Mouse (Mus musculus): Measurements from ENCODE around the gene Cuedc2. TPM values are rescaled to one million over a fixed set of nuclear protein-coding genes. Genes with fewer than 3 reads are reported as not detected.

Gene Cuedc2
- polyA plus RNA-seq, 1 experiment from 2014 or later, result 183 TPM

- 84% methylated on average over 3 of the region's 3 CpGs for WGBS
- no peak for DNase-seq (ENCODE audit: low spot score)
- peaks cover 20% of the 10 kb centered on the region for H3K36me3 ChIP-seq
- H3K4me3 ChIP-seq, result no peak overlapping the region
- H3K4me1 ChIP-seq, result peaks cover 38% of the 10 kb centered on the region
- no peaks in the 10 kb centered on the region for H3K9me3 ChIP-seq (replicated peaks)
- no peak overlapping the region for H3K27ac ChIP-seq
- peaks cover 22% of the 10 kb centered on the region for H3K27me3 ChIP-seq (ENCODE audit: low read depth, poor library complexity, severe bottlenecking)
Observed at GRCm38 (mm10) chr19:46331936-46332335, 6.6 kb downstream of the Cuedc2 start.

- Histone ChIP-seq H3K9me3 (replicated peaks) (no peaks in the 10 kb centered on the region), H3K36me3 (peaks cover 20% of the 10 kb centered on the region), H3K4me1 (peaks cover 44% of the 10 kb centered on the region), H3K27me3 (ENCODE audit: low read depth, poor library complexity, severe bottlenecking) (peaks cover 28% of the 10 kb centered on the region), H3K27ac (no peak overlapping the region), H3K4me3 (no peak overlapping the region)
- WGBS, result 94% methylated on average over 14 of the region's 14 CpGs
- no peak for DNase-seq (ENCODE audit: low spot score)
Observed at GRCm38 (mm10) chr19:46331326-46331725, 7.2 kb downstream of the Cuedc2 start.

- peaks cover 44% of the 10 kb centered on the region for H3K4me1 ChIP-seq
- H3K27ac ChIP-seq, result no peak overlapping the region
- H3K9me3 ChIP-seq (replicated peaks), result no peaks in the 10 kb centered on the region
- H3K27me3 ChIP-seq (ENCODE audit: low read depth, poor library complexity, severe bottlenecking), result peaks cover 34% of the 10 kb centered on the region
- no peak overlapping the region for H3K4me3 ChIP-seq
- peaks cover 20% of the 10 kb centered on the region for H3K36me3 ChIP-seq
- DNase-seq (ENCODE audit: low spot score), result no peak
- 92% methylated on average over 12 of the region's 12 CpGs for WGBS
Observed at GRCm38 (mm10) chr19:46330696-46331095, 7.8 kb downstream of the Cuedc2 start.

- H3K27me3 ChIP-seq (ENCODE audit: low read depth, poor library complexity, severe bottlenecking), result peaks cover 41% of the 10 kb centered on the region
- 6% methylated on average over 16 of the region's 16 CpGs for WGBS
- no peak overlapping the region for H3K27ac ChIP-seq
- peak overlapping the region; percentile 69 for H3K4me3 ChIP-seq
- peaks cover 20% of the 10 kb centered on the region for H3K36me3 ChIP-seq
- peaks cover 44% of the 10 kb centered on the region for H3K4me1 ChIP-seq
- DNase-seq (ENCODE audit: low spot score), result peak; percentile 84
- H3K9me3 ChIP-seq (replicated peaks), result no peaks in the 10 kb centered on the region
Observed at GRCm38 (mm10) chr19:46329951-46330350, 8.6 kb downstream of the Cuedc2 start.

- H3K36me3 ChIP-seq, result peaks cover 20% of the 10 kb centered on the region
- no peak for DNase-seq (ENCODE audit: low spot score)
- H3K4me3 ChIP-seq, result peak overlapping the region; percentile 69
- 3% methylated on average over 54 of the region's 54 CpGs for WGBS
- H3K27me3 ChIP-seq (ENCODE audit: low read depth, poor library complexity, severe bottlenecking), result peaks cover 50% of the 10 kb centered on the region
- H3K4me1 ChIP-seq, result peaks cover 44% of the 10 kb centered on the region
- no peaks in the 10 kb centered on the region for H3K9me3 ChIP-seq (replicated peaks)
- peak overlapping the region; percentile 83 for H3K27ac ChIP-seq
Observed at GRCm38 (mm10) chr19:46329031-46329641, 9.4 kb downstream of the Cuedc2 start.

GRCm38 (mm10) chr19:46328081-46329030 lies 10.1 kb downstream of the Cuedc2 start, which contains the start of gene Fbxl15:
TSS of gene Fbxl15 (plus strand) at chr19:46328184.
- H3K4me1 ChIP-seq, result peaks cover 44% of the 10 kb centered on the region
- H3K36me3 ChIP-seq, result peaks cover 20% of the 10 kb centered on the region
- H3K4me3 ChIP-seq, result peak within 1 kb of the TSS; percentile 69
- peak; percentile 94 for DNase-seq (ENCODE audit: low spot score)
- peaks cover 57% of the 10 kb centered on the region for H3K27me3 ChIP-seq (ENCODE audit: low read depth, poor library complexity, severe bottlenecking)
- H3K9me3 ChIP-seq (replicated peaks), result no peaks in the 10 kb centered on the region
- WGBS, result under 1% methylated on average over 81 of the region's 81 CpGs
- H3K27ac ChIP-seq, result peak within 1 kb of the TSS; percentile 83

- H3K4me3 ChIP-seq, result peak overlapping the region; percentile 69
- 32% methylated on average over 14 of the region's 14 CpGs for WGBS
- peaks cover 40% of the 10 kb centered on the region for H3K4me1 ChIP-seq
- H3K36me3 ChIP-seq, result peaks cover 20% of the 10 kb centered on the region
- H3K9me3 ChIP-seq (replicated peaks), result no peaks in the 10 kb centered on the region
- peaks cover 65% of the 10 kb centered on the region for H3K27me3 ChIP-seq (ENCODE audit: low read depth, poor library complexity, severe bottlenecking)
- peak overlapping the region; percentile 83; the same call in 1 of the 2 replicates for H3K27ac ChIP-seq
- no peak for DNase-seq (ENCODE audit: low spot score)
Observed at GRCm38 (mm10) chr19:46327531-46328064, 10.9 kb downstream of the Cuedc2 start.

- H3K36me3 ChIP-seq, result peaks cover 17% of the 10 kb centered on the region
- peaks cover 41% of the 10 kb centered on the region for H3K4me1 ChIP-seq
- peak within 1 kb of the TSS; percentile 83 for H3K27ac ChIP-seq
- no peaks in the 10 kb centered on the region for H3K9me3 ChIP-seq (replicated peaks)
- under 1% methylated on average over 35 of the region's 35 CpGs for WGBS
- H3K4me3 ChIP-seq, result peak within 1 kb of the TSS; percentile 69
- H3K27me3 ChIP-seq (ENCODE audit: low read depth, poor library complexity, severe bottlenecking), result peaks cover 73% of the 10 kb centered on the region
- peak; percentile 69 for DNase-seq (ENCODE audit: low spot score)
Observed at GRCm38 (mm10) chr19:46326756-46327305, 11.7 kb downstream of the Cuedc2 start, which contains the start of gene Psd. TSS of gene Psd (minus strand) at chr19:46327156.

- no peak overlapping the region for H3K27ac ChIP-seq
- peaks cover 79% of the 10 kb centered on the region for H3K27me3 ChIP-seq (ENCODE audit: low read depth, poor library complexity, severe bottlenecking)
- 5% methylated on average over 29 of the region's 29 CpGs for WGBS
- H3K9me3 ChIP-seq (replicated peaks), result no peaks in the 10 kb centered on the region
- DNase-seq (ENCODE audit: low spot score), result no peak
- peaks cover 48% of the 10 kb centered on the region for H3K4me1 ChIP-seq
- peaks cover 11% of the 10 kb centered on the region for H3K36me3 ChIP-seq
- H3K4me3 ChIP-seq, result 0 out of 2 replicates have a peak overlapping the region, but pooled peaks have one; percentile 69
Observed at GRCm38 (mm10) chr19:46326019-46326755, 12.3 kb downstream of the Cuedc2 start.

GRCm38 (mm10) chr19:46324918-46325317 lies 13.6 kb downstream of the Cuedc2 start:
- H3K4me3 ChIP-seq, result no peak overlapping the region
- H3K36me3 ChIP-seq, result no peaks in the 10 kb centered on the region
- peaks cover 89% of the 10 kb centered on the region for H3K27me3 ChIP-seq (ENCODE audit: low read depth, poor library complexity, severe bottlenecking)
- no peak overlapping the region for H3K27ac ChIP-seq
- 64% methylated on average over 5 of the region's 5 CpGs for WGBS
- no peaks in the 10 kb centered on the region for H3K9me3 ChIP-seq (replicated peaks)
- peaks cover 46% of the 10 kb centered on the region for H3K4me1 ChIP-seq
- no peak for DNase-seq (ENCODE audit: low spot score)

GRCm38 (mm10) chr19:46324366-46324765 lies 14.1 kb downstream of the Cuedc2 start:
- H3K27ac ChIP-seq, result no peak overlapping the region
- no peak for DNase-seq (ENCODE audit: low spot score)
- 70% methylated on average over 11 of the region's 11 CpGs for WGBS
- peaks cover 42% of the 10 kb centered on the region for H3K4me1 ChIP-seq
- no peak overlapping the region for H3K4me3 ChIP-seq
- peaks cover 89% of the 10 kb centered on the region for H3K27me3 ChIP-seq (ENCODE audit: low read depth, poor library complexity, severe bottlenecking)
- H3K9me3 ChIP-seq (replicated peaks), result no peaks in the 10 kb centered on the region
- H3K36me3 ChIP-seq, result no peaks in the 10 kb centered on the region

- no peaks in the 10 kb centered on the region for H3K36me3 ChIP-seq
- no peaks in the 10 kb centered on the region for H3K9me3 ChIP-seq (replicated peaks)
- H3K27ac ChIP-seq, result no peak overlapping the region
- H3K27me3 ChIP-seq (ENCODE audit: low read depth, poor library complexity, severe bottlenecking), result peaks cover 91% of the 10 kb centered on the region
- WGBS, result 68% methylated on average over 5 of the region's 5 CpGs
- DNase-seq (ENCODE audit: low spot score), result no peak
- H3K4me3 ChIP-seq, result no peak overlapping the region
- peaks cover 42% of the 10 kb centered on the region for H3K4me1 ChIP-seq
Observed at GRCm38 (mm10) chr19:46323716-46324115, 14.8 kb downstream of the Cuedc2 start.
